Mouse (Mus musculus) midbrain, postnatal 0 days (tissue): ENCODE data around the gene Rpl18. TPM values are rescaled to one million over a fixed set of nuclear protein-coding genes. Genes with fewer than 3 reads are reported as not detected.

Source experiments
- ATAC-seq: fragments of 200-750 bp; cut with Nextera tagmentation; 2 replicates; pipeline ENCODE4 v1.8.0; 2017; ENCODE audit warnings: moderate number of reproducible peaks, mild to moderate bottlenecking, moderate TSS enrichment, moderate library complexity; ENCODE audit not compliant: low FRiP score
- DNase-seq: peaks from one replicate; pipeline ENCODE4 v3.0.0-alpha.2; 2015; ENCODE audit warnings: low spot score
- H3K27ac ChIP-seq: fragments of 300-500 bp; sonication (generic); 2 replicates; pipeline ENCODE4 v1.5.1; 2014; ENCODE audit warnings: low read depth, mild to moderate bottlenecking, low read length, mixed read lengths
- H3K27me3 ChIP-seq: fragments of 300-500 bp; sonication (generic); 2 replicates; pipeline ENCODE4 v1.6.1; 2014; ENCODE audit warnings: low read length, control low read depth, mixed read lengths; ENCODE audit not compliant: insufficient read depth
- H3K36me3 ChIP-seq: fragments of 300-500 bp; sonication (generic); 2 replicates; pipeline ENCODE4 v1.6.1; 2014; ENCODE audit warnings: low read length, control low read depth, mixed read lengths; ENCODE audit not compliant: insufficient read depth
- H3K4me1 ChIP-seq: fragments of 300-500 bp; sonication (generic); 2 replicates; pipeline ENCODE4 v1.6.1; 2014; ENCODE audit warnings: mild to moderate bottlenecking, control low read depth, antibody characterized with exemption, low read length, mixed read lengths; ENCODE audit not compliant: insufficient read depth
- H3K4me2 ChIP-seq: fragments of 300-500 bp; sonication (generic); 2 replicates; pipeline ENCODE4 v1.6.1; 2014; ENCODE audit warnings: low read depth, mild to moderate bottlenecking, low read length, mixed read lengths; ENCODE audit not compliant: poor library complexity, severe bottlenecking
- H3K4me3 ChIP-seq: fragments of 300-500 bp; sonication (generic); 2 replicates; pipeline ENCODE4 v1.5.1; 2014; ENCODE audit warnings: low read depth, mild to moderate bottlenecking, low read length, moderate library complexity
- H3K9ac ChIP-seq: fragments of 300-500 bp; sonication (generic); replicated peaks from 2 replicates; pipeline ENCODE4 v1.6.1; 2014; ENCODE audit warnings: mild to moderate bottlenecking, low read length, moderate library complexity, mixed read lengths; ENCODE audit not compliant: poor library complexity, severe bottlenecking
- H3K9me3 ChIP-seq: fragments of 300-500 bp; sonication (generic); 2 replicates; pipeline ENCODE4 v1.6.1; 2016; ENCODE audit warnings: low read length, control low read depth
- CTCF ChIP-seq: IDR thresholded peaks from 2 replicates; pipeline ENCODE4 v1.5.1; 2016; ENCODE audit warnings: antibody characterized with exemption, mild to moderate bottlenecking
- WGBS: fragments of 180-500 bp; shearing (Covaris S2); extraction: QIAGEN DNeasy Blood & Tissue Kit; methylation state at CpG from one replicate; pipeline ENCODE4 v1.1.7; 2014; 5-methylcytosine and 5-hydroxymethylcytosine counted together
- polyA plus RNA-seq: library from polyadenylated mRNA; unstranded; fragments of >200 nt; fragmentation: Nextera tagmentation; extraction: Ambion mirVana; gene quantifications from 2 replicates; pipeline ENCODE4 v1.2.1, GENCODE M21; 2015
- total RNA-seq: library from RNA; depleted of rRNA; stranded (reverse); fragments of >200 nt; gene quantifications from 2 replicates; pipeline ENCODE4 v1.2.3, GENCODE M21; 2014

Rpl18 gene
- total and polyA plus RNA-seq, 2 experiments from 2014 or later: 473 to 989 TPM

DNA sequence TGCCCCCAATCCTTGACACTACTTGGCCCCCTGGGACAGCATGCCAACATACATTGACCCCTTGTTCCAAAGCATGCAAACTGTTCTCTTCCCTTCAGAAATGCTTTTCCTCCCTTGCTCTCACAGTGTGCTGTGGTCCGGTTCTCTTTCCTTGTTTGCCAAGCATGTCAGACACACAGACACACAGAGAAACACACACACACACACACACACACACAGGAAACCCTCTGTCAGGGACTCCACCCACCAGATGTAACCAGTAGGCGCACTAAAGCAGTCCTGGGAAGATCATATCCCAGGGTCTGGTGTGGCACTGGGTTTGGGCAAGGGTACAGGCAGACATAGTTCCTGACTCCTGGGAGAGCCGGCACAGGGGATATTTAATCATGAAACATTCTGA, 28.4 kb upstream of the Rpl18 start:
- DNase-seq: no peak
- no peaks in the 10 kb centered on the region for H3K9me3 ChIP-seq
- H3K27ac ChIP-seq: no peak overlapping the region
- no peaks in the 10 kb centered on the region for H3K4me1 ChIP-seq
- WGBS: 71% methylated on average over 3 of the region's 3 CpGs
- no peak overlapping the region for H3K9ac ChIP-seq
- no peak for TF ChIP-seq CTCF
- no peak overlapping the region for H3K4me2 ChIP-seq
- no peaks in the 10 kb centered on the region for H3K27me3 ChIP-seq
- no peak overlapping the region for H3K4me3 ChIP-seq
- no peaks in the 10 kb centered on the region for H3K36me3 ChIP-seq
- no peak for ATAC-seq

DNA sequence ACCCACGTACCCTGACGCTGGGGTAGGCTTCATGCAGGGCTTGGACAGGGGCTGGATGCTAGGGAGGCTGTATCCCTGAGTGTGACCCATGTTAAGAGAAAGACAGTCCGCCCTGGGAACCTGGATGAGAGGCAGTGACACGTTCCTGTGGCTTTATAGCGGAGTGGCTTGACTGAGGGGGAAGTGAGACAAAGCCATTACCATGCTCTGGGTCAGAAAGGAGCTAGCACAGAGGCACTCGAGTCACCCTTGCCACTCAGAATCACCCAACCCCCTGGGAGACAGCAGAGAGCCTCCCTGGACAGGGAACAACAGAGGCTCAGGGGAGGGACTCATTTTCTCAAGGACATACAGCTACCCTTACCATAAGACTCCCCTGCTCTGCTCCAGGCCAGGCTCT, 26.2 kb upstream of the Rpl18 start:
- Histone ChIP-seq H3K4me1 (no peaks in the 10 kb centered on the region), H3K27ac (no peak overlapping the region), H3K4me3 (no peak overlapping the region), H3K9ac (no peak overlapping the region), H3K9me3 (no peaks in the 10 kb centered on the region), H3K36me3 (no peaks in the 10 kb centered on the region), H3K4me2 (no peak overlapping the region), H3K27me3 (no peaks in the 10 kb centered on the region)
- 68% methylated on average over 6 of the region's 6 CpGs for WGBS
- ATAC-seq: no peak
- DNase-seq: no peak
- no peak for TF ChIP-seq CTCF

DNA sequence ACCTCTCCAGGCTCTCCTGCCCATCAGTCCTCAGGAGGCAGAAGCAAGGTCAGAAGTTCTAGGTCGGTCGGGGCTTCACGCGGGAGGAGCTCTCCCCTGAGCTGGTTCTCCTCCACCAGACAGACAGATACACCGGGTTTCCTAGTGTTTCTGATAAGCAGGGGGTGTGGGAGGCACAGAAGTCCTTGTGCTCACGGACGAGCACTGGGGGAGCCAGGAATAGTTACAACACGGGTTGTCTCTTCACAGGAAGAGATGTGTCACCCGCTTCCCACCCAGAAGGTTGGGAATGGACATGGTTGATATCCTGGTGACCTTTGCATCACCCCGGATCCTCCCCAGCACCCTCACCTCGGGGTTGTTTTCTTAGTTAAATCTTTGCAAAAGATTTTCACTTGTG, 25.5 kb upstream of the Rpl18 start:
- no peak for TF ChIP-seq CTCF
- no peak for ATAC-seq
- H3K27me3 ChIP-seq: no peaks in the 10 kb centered on the region
- H3K4me1 ChIP-seq: no peaks in the 10 kb centered on the region
- no peak for DNase-seq
- WGBS: 75% methylated on average over 11 of the region's 11 CpGs
- no peak overlapping the region for H3K4me3 ChIP-seq
- H3K4me2 ChIP-seq: no peak overlapping the region
- H3K9me3 ChIP-seq: no peaks in the 10 kb centered on the region
- H3K36me3 ChIP-seq: no peaks in the 10 kb centered on the region
- no peak overlapping the region for H3K9ac ChIP-seq
- no peak overlapping the region for H3K27ac ChIP-seq

DNA sequence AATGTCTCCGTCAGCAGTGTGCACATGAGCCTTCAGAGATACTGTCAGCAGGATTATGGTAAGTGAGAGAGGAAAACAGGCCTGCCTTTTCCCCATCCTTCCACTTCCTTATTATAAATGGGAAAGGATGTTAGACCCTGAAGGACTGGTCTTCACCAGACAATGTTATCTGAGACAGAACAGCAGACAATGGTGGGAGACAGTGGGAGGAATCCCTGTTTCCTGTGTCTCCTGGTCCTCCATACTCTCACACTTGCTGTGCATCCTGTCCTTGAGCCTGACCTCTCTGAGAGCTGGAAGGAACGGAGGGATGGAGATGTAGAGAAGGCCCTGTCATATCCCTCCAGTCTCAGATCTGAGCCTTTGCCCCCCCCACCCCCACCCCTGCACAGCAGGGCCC, 22.9 kb upstream of the Rpl18 start:
- Histone ChIP-seq H3K4me1 (no peaks in the 10 kb centered on the region), H3K9me3 (no peaks in the 10 kb centered on the region), H3K4me3 (no peak overlapping the region), H3K27ac (no peak overlapping the region), H3K27me3 (no peaks in the 10 kb centered on the region), H3K36me3 (no peaks in the 10 kb centered on the region), H3K4me2 (no peak overlapping the region), H3K9ac (no peak overlapping the region)
- DNase-seq (no peak), ATAC-seq (no peak)
- WGBS: 77% methylated on average over 2 of the region's 2 CpGs
- no peak for TF ChIP-seq CTCF

DNA sequence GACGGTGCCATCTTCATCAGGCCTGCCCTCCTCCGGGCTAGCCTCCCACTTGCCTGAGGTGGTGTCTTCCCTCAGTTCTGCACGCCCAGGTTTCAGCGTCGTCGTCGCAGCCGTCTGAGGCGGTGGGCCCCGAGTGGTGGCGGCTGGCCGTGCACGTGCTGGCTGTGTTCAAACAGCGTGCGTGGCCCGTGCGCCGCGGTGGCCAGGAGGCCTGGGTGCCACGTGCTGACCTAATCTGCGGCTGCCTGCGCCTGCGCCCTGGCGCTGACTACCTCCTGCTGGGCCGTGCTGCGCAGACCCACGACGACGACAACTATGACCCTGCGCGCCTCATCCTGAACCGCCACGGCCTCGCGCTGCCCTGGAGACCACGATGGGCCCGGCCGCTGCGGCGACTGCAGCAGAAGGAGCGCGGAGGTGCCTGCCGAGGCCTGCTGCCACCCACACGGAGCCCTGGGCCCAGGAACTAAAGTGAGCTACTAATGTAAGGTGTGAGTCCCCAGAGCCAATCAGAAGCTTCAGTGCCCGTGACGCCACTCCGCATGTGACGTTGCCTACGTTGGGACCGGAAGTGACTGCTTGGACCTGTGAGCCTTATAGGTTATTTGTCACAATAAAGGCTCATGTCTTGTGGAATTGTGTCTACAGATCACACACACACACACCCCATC, 21.2 kb upstream of the Rpl18 start, which contains the start of gene Sec1:
Sec1 (minus strand) TSS at position 482 of the 671 bp plus-strand sequence.
- H3K36me3 ChIP-seq: no peaks in the 10 kb centered on the region
- no peak within 1 kb of the TSS for H3K9ac ChIP-seq
- H3K27me3 ChIP-seq: no peaks in the 10 kb centered on the region
- DNase-seq (no peak), ATAC-seq (no peak)
- H3K27ac ChIP-seq: no peak within 1 kb of the TSS
- peaks cover 8% of the 10 kb centered on the region; the same call in 1 of the 2 replicates for H3K4me1 ChIP-seq
- H3K4me3 ChIP-seq: no peak within 1 kb of the TSS
- TF ChIP-seq CTCF: no peak
- WGBS: 92% methylated on average over 50 of the region's 50 CpGs
- no peak within 1 kb of the TSS for H3K4me2 ChIP-seq
- H3K9me3 ChIP-seq: no peaks in the 10 kb centered on the region

DNA sequence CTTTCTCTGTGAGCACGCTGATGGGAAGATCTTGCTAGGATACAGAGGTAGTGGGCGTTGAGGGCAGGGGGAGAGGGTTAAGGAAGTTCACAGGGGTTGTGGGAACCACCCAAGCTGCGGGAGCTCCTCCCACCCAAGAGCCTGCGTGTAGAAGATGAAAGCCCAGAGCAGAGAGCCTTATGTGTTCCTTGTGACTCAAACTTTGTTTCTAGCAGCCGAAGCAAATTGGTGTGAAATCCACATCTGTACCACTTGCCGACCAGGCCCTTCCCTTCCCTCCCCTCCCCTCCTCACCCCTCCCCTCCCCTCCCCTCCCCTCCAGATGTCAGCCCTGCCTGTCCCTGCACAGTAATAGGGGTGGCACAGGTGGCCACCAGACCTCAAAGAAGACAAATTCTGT, 20.2 kb upstream of the Rpl18 start:
- no peak for ATAC-seq
- 16% methylated on average over 6 of the region's 6 CpGs for WGBS
- Histone ChIP-seq H3K9me3 (no peaks in the 10 kb centered on the region), H3K9ac (no peak overlapping the region), H3K27me3 (no peaks in the 10 kb centered on the region), H3K4me2 (no peak overlapping the region), H3K27ac (no peak overlapping the region), H3K4me3 (no peak overlapping the region), H3K36me3 (no peaks in the 10 kb centered on the region), H3K4me1 (peaks cover 8% of the 10 kb centered on the region; the same call in 1 of the 2 replicates)
- TF ChIP-seq CTCF: no peak
- DNase-seq: no peak
